Mouse (Mus musculus): Measurements from ENCODE around the gene Itpk1.

Itpk1 gene

DNA sequence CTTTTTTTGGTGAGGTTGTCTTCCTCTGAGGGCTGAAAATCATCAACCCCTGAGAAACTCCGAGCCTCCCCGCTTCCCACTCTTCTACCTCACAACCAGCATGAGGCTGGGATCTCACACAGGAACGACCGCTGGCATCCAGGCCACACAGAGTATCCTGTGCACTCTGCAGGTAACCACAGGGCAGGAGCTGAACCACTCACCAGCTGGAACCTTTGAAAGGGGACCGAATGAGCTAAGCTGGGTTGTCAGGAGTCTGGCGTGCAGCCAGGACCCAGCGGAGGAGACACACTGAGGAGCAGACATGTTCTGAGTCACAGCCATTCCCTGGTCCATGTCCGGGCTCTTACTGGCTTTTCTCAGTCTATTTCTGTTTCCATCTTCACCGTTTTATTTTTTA is 111.0 kb downstream of the Itpk1 start:
- no peak for DNase-seq (ENCODE audit: low spot score)

DNA sequence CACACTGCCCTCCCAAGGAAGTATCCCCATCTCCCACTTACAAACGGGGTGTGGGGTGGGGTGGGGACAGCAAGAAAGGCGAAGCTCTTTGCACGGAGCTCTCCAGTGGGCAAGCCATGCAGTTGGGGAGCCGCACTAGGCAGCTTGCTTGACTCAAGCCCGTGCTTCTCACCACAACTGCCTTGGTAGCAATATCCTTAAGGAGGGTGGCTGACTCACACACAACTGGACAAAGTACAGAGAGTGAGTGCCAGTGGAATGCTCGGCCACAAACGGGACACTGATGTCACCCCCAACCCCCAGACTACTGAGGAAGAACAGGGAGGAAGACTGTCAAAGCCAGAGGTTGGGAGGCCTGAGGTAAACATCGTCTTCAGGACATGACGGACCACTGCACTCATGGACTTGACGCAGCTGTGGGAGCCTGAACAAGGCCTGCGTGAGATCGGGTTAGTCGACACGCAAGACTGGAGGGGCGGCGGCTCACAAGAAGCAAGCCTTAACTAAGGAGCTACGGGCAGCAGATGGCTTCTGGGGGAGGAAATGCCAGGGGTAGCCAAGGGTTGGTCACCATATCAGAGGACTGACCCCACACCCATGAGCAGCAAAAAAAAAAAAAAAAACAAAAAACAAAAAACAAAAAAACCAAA is 113.9 kb downstream of the Itpk1 start:
- no peak for DNase-seq (ENCODE audit: low spot score)

DNA sequence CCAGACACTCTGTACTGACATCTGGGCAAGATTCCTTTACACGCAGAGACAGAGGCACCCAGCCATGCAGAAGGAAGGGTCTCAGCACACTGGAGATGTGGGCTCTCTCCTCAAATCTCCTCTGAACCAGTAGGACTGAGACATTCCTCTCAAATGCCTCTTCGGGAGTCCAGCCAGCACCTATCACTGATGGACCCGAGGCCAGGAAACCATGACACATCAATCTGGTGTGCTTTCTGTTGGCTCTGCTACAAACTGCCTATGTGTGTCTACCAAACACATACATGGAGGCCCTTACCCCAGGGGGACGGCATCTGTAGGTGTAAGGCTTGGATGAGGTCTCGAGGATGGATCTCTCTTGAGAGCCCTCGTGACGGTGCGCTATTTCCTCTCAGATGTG is 117.6 kb downstream of the Itpk1 start:
- DNase-seq (ENCODE audit: low spot score), result no peak

DNA sequence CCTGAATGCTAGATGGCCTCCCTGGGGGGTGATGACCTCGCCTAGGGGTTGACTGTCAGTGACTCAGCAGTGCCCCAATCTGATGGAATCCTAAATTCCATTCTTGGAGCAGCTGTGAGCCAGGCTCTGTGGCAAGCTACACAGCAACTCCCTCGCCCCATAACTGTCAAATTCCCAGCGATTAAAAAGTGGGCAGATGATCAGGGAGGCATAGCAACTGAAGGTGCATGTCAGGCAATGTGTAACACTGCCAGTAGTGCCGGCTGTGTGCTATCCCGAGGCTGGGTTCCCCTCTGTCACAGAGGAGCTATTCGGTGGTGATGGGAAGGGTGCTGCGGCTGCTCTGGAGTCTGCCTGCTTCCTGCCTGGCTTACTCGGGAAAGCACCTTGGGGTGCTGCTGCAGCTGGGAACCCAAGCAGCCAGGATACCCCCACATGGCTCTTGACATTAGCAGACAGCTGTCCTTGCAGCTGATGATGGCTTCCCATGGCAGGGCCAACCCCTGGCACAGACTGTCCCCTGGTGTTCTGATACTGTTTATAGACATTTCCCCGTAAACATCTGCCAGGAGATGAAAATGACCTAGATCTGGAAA is 118.3 kb downstream of the Itpk1 start:
- no peak for DNase-seq (ENCODE audit: low spot score)

DNA sequence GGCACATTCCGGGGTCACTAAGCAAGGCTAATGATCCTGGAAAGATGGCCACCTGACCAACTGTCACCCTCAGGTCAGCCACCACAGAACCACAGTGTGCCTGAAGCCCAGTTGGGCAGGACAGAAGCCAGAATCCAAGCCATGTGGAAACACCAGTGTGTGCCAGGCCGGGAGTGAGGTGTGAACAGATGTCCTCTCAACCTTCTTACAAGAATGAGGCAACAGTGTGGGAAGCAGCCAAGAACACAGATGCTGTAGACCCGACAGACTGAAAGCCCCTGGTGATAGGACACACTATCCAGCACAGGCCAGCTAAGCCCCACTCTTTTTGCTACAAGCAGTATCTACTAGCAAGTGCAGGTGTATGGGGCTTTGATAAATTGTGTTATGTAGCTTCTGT is 119.3 kb downstream of the Itpk1 start:
- DNase-seq (ENCODE audit: low spot score), result no peak

DNA sequence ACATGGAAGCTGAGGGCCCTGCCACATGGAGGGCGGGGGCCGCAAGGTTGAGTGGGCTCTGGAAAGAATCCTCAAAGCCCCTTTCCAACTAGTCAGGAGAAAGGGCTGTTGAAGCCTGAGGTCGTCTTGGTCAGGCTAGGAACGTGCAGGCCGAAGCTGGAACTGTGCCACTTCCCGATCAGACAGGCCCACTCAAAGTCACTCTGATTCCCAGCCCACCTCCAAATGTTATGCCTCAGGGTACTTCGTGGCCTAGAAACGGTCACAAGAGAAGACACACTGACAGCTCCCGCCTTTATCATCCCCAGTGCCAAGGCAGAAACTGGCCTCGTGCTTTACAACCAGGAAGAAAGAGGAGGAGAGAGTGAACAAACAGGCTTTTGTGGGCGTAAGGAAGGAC is 122.3 kb downstream of the Itpk1 start:
- no peak for DNase-seq (ENCODE audit: low spot score)

DNA sequence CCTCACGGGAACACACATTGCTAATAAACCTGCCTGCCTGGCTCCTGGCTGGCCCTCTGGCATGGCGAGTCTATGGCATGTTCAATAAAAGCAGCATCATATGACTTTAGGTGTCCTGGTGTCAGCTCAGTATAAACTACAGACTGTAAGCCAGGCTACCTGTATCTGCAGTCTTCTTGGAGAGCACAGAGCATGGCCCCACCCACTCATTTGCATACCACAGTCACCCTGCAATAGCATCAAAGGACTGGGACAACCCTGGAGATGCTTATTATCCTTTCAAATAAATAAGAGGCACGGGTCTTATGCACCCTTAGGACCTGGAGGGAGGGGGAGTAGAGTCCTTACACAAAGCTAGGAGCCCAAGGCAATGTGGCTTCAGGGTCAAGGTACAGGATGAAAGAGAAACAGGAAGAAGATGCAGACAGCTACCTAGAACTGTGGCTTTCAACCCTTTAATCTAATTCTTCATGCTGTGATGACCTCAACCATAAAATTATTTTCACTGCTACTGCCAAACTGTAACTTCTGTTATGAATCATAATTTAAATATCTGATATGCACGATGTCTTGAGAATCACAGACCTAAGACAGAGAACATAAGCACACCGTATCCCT is 123.0 kb downstream of the Itpk1 start:
- DNase-seq (ENCODE audit: low spot score), result no peak

DNA sequence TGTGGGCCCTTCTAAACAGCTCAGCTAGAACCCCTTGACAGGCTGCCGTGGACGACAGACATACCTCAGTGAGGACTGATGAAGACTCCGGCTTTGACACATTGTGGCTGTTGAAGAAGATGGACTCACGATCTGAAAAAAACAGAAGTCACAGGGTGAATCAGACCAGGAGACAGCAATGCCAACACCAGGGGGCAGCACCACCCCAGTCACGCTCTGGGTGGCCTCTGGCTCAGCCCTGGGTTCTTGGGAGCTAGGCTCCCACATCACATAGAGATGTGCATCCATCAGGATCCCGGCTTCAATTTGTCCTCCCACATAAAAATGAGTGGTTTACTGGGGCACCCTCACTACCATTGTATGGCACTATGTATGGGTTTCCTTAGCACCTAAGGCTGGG is 125.7 kb downstream of the Itpk1 start:
- peak; percentile 48 for DNase-seq (ENCODE audit: low spot score)

DNA sequence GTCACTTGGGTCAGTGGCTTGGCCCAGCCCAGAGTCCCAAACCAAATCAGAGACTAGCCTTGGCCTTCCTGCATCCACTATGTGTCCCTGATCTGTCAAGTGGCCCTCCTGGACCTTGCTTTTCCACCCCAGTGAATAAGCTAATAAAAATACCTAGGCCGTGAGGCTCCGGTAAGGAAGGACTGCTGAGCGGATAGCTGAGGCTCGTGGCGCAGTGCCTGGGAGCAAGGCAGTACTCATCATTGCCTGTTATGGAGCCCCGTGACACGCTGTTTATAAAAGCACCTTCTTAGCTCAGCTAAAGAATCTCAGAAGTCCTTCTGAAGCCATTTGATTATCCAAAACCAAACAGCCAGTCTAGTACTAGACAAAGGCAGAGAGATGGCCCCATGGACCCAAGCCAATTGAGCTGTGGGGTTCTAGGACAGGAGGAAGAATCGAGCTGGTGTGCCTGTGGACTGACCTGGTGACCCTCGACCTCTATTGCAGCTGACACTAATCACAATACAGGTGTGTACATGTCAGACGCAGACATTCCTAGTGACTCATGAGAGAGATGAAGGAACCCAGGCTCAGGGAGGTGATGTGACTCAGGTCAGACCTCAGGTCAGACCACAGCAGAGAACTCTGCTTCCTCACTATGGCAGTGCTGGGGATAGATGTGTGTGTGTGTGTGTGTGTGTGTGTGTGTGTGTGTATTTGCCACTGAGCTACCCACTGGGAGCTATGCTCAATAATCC is 127.9 kb downstream of the Itpk1 start:
- DNase-seq (ENCODE audit: low spot score), result no peak

DNA sequence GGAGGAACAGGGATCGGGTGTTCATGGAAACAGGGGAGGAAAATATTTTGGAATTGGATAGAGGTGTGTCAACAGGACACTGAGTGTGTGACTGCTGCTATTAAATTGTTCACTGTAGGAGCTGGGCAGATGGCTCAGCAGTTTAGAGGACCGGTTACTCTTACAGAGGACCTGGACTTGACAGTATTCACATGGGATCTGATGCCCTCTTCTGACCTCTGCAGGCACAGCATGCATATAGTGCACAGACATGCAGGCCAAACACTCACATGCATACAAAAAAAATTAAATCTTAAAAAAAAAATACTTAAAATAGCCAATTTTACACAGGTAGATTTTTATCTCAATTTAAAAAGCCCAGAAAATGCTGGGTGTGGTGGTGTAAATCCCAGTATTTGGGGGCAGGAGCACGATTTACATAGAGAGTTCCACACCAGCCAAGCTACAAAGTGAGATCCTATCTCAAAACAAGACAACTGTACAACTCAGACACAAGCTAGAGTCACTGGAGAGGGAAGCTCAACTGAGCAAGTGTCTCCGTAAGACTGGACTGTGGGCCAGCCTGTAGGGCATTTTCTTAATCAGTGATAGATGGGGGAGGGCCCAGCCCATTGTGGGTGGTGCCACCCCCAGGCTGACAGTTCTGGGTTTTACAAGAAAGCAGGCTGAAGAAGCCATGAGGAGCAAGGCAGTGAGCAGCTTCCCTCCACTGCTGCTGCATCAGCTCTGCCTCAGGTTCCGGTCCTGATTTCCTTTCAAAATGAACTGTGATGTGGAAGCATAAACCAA is 129.0 kb downstream of the Itpk1 start:
- DNase-seq (ENCODE audit: low spot score), result no peak

DNA sequence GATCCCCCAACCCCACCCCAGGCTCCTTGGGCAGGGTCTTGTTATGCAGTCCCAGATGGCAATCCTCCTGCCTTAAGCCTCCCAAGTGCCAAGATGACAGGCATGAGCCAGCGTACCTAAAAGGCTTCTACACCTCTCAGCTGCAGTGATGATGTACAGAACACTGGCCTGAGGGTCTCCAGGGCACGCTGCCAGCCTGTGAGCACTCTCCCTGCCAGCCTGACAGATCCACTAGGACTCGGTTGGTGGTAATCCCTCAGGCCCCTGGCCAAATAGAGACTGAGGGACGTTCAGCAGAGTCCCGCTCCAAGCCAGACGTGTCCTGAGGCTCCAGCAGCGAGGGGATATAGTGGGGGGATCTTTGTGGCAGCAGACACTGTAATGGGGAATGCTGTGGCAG is 131.7 kb downstream of the Itpk1 start:
- no peak for DNase-seq (ENCODE audit: low spot score)

DNA sequence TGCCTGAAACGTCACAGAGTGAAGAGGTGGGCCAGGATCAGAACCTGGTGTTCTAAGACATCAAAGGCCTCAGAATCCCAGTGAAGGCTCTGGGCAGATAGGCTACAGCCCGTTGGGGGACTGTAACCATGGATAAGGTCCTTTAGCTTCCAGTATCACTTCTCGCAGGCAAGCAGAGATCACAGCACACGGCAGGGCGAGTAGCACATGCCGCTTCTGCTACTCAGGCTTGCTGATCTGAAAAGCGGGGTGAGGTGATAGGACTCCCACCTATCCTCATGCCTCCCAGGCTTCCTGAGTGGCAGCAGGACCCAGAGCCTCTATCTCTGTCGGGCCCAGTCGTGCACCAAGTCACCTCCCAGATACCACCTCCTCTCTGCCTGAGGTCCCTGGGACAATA is 133.1 kb downstream of the Itpk1 start:
- no peak for DNase-seq (ENCODE audit: low spot score)

DNA sequence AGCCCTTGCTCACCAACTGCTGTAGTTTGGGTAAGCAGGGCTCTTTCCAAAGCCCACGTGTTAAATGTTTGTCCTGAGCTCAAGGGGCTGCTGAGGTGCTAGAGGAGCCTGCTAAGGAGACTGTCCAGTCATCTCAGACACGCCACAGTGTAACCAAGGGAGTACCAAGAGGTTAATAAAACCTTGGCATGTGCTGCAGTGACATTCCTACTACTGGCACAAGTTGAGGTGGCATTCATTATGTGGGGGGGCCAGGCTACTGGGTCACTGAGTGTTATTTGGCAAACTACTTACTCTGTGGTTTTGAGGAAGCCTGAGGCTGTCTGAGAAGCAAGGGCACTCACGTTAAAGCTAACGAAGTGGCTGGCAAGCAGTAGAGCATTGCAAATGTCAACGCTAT is 134.0 kb downstream of the Itpk1 start:
- no peak for DNase-seq (ENCODE audit: low spot score)

DNA sequence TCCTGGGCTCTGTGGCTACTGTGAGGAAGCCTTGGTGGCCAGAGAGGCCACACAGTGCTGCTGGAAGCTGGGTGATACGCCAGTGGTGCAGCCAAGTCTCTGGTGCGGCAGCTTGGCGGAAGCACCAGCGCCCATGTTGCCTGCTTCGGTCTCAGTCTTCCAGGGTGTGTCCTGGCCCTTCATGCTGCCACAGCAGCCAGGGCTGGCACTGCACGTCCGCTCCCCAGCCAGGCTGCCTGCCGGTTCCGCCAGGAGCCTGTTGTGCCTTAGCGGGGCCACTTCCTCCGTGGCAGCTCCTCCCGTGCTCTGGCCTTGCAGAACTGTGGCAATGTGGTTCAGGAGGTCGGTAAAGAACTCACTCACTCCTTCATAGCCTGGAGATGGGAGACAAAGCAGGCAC is 134.6 kb downstream of the Itpk1 start:
- no peak for DNase-seq (ENCODE audit: low spot score)

DNA sequence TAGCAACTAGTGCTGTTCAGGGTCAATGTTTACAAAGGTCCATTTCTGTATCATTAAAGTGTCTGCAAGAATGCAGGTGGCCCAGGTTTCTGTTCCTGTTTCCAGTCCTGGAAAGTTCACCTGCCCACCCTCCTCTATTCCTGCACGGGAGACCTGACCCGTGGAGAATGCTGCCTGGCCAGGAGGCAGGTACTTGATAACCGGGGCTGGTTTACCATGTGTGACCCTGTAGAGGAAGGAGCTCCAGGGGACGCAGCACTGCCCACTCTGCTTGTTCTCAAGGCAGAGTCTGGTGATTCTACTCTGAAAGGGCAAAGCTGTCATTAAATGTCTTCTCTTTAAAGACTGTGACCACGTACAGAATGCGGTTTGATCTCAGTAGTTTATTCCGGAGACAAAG is 136.5 kb downstream of the Itpk1 start:
- DNase-seq (ENCODE audit: low spot score), result no peak

DNA sequence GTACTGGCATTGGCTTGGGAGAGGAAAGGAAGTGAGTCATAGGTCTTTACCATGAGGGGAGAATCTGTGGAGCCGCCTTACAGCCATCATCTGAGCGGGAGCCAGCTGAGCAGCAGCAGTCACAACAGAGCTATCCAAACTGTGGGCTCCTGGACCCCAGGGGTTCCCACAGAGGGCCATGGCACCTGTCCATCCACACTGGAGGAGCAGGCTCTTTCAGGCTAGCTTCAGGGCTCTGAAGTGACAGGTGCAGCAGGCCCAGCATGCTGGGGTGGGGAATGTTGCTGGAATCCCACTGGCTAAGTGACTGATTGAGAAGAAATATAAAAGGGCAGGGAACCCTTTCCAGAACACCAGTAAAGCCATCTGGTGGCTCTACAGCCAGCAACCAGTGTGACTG is 137.8 kb downstream of the Itpk1 start:
- no peak for DNase-seq (ENCODE audit: low spot score)

DNA sequence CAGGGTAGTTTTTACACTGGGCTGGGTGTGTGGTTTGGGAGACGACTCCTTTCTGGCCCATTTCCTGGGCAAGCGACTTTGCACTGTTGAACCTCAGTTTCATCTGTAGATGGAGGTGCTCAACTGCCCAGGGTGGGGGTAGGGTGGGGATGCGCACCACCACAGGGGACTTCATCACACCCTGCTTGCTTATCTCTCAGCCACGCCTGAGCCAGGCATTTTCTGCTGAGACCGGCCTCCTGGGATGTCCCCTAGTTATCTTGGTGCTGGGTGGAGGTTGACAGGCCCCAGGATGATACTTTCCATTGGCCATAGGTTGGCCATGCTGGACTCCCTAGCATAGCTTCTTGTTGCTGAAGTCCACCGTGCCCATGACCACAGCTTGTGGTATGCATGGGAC is 139.6 kb downstream of the Itpk1 start:
- no peak for DNase-seq (ENCODE audit: low spot score)

DNA sequence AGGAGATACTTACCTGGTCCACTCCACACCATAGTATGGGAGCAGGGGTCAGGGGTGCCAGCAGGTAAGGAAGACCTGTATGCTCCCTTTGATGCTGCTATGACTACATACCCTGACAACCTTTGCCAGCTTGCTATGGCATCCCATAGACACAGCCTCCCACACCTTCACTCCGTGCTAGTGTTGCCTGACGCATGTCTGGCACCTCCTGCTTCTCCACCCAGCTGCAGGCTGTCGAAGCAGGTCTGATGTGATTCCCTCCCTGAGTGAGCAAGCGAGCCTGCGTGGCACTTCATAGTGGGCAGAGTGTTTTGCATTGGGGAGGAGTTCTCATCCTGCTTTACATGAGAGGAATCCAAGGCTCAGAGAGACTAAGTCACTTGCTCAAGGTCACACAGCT is 147.4 kb downstream of the Itpk1 start:
- DNase-seq (ENCODE audit: low spot score), result no peak

DNA sequence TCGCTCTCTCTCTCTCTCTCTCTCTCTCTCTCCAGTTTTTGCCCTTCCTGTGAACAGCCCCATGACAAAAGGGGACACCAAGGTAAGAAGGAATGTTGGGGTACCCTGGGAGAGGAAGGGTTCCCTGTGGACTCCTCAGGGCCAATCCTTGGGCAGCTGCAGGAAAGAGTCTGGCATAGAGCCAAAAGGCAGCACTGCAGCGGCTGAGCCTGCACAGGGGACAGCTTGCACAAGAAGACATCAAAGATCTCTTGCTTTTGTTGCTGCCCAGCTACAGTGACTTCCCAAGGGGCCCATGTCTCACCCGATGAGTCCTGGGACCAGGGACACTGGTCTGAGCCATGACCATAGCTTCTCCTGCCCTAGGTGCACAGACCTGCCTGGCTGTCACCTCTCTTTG is 148.9 kb downstream of the Itpk1 start:
- DNase-seq (ENCODE audit: low spot score), result no peak

DNA sequence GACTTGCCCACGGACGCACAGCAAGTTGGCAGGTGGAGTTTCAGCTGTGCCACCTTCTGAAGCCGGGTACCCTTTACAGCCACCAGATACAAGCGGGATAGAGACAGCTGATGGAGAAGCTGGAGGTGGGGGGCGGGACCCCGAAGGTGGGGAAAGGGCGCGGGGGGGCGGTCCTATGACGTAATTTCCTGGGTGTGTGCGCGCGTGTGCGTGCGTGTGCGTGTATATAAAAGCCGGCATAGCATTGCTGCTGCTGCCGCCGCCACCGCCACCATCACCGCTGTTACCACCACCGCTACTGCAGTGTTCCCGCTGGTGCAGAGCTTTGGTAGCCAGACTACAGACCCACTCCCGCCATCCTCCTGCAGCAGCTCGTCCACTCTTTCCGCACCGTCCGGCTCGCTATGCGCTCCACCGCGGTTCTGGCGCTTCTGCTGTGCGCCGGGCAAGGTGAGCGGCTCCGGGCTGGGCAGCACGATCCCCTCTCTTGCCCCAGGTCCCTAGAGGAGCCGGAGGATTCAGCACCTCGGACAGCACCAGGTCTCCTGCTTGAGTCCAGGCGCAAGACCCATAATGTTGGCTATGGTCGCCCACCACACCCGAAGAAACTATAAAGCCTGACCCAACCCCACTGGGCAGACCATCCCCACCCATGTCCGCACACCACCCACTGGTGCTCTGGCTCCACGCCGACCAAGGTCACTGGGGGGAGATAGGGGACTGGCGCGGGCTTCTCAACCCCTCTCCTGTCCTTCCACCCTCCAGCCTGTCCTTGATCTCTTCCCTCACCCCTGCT is 149.8 kb downstream of the Itpk1 start, which contains the start of gene Chga:
Gene Chga (plus strand): TSS at position 249 of the 796 bp plus-strand sequence.
- peak; percentile 29 for DNase-seq (ENCODE audit: low spot score)

DNA sequence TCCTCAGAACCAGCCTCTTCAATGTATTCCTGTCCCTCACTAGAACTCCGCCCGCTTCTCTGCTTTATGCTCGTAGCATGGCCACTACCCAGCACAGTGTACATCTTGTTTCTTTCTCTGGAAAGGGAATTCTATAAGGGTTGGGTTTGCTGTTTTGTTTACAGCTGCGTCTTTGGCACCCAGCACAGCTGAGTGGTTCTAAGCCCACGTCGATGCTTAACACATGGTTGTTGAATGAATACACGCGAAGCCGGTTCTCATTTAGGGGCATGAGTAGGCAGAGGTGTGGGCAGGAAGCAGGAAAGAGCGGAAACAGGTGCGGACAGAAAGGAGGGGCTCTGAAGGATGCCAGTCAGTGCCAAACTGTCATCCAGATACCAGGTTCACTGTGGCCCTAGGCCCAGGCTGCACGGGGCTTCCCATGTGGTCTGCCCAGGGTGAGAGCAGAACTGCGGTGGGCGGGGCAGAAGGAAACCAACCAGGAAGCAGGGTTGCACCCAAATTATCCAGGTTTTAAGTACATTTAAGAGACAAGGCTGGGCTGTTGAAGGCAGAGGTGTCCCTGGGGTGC is 150.9 kb downstream of the Itpk1 start:
- no peak for DNase-seq (ENCODE audit: low spot score)

Data from spleen, adult 12 weeks (tissue).